15 mouse cellular contexts compared by ENCODE assay signal in the genomic region with DNA sequence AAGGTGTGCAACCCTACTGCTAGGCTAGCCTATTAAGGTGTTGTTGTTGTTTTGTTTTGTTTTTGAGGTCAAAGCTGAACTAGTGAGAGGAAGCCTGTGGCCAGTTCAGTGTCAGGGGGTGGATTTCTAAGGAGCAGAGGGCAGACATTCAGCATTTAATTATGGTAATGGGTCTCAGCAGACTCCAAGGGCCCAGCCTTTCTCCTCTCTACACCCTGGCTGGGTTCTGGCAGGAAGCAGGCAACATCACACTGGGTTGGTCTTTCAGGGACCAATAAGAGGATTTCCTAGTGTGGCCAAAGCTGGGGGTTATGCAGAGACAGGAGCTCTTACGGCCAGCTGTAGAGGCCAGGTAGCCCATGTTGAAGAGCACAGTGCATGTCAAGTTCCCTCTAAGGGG.
DNase-seq lines count a peak whose midpoint lies in the region; ATAC-seq lines count a peak whose summit lies in the region.
"Had no signal": no experiment of that assay in that cellular context is flagged by ENCODE, and none has a peak within 500 bp of the region (broad histone marks: within the 10 kb centered on the region; RNA-seq: fewer than 3 reads in every experiment).

No protein-coding gene starts in this region.

- H3K4me1 ChIP-seq in hindbrain, embryonic 11.5 days (replicated peaks; ENCODE audit: control insufficient read depth, insufficient read depth, low read length) = 0 out of 2 replicates have a peak, but pooled peaks cover 3% of the 10 kb centered on the region
- peaks cover 17% of the 10 kb centered on the region for H3K4me1 ChIP-seq in hindbrain, embryonic 16.5 days (ENCODE audit: control insufficient read depth, insufficient read depth, low read depth, low read length)
- H3K4me1 ChIP-seq in forebrain, embryonic 13.5 days = peaks cover 31% of the 10 kb centered on the region
- H3K4me1 ChIP-seq in limb, embryonic 13.5 days = peaks cover 57% of the 10 kb centered on the region

- H3K4me2 ChIP-seq in hindbrain, embryonic 11.5 days (replicated peaks; ENCODE audit: low read depth, low read length) = no peak overlapping the region
- H3K4me2 ChIP-seq in hindbrain, embryonic 16.5 days (ENCODE audit: low read length) = no peak overlapping the region
- H3K4me2 ChIP-seq in forebrain, embryonic 13.5 days = no peak overlapping the region
- H3K4me2 ChIP-seq in limb, embryonic 13.5 days (replicated peaks) = no peak overlapping the region
- H3K4me2 ChIP-seq: heart, embryonic 15.5 days; liver, embryonic 12.5 days had no signal

- peak overlapping the region; percentile 66 for H3K27ac ChIP-seq in hindbrain, embryonic 11.5 days (ENCODE audit: low read depth, low read length)
- H3K27ac ChIP-seq in hindbrain, embryonic 16.5 days (ENCODE audit: low read depth, low read length) = no peak overlapping the region
- H3K27ac ChIP-seq in forebrain, embryonic 13.5 days = peak overlapping the region; percentile 48; the same call in 1 of the 2 replicates
- peak overlapping the region; percentile 64 for H3K27ac ChIP-seq in limb, embryonic 13.5 days
- H3K27ac ChIP-seq: heart, embryonic 15.5 days; liver, embryonic 12.5 days had no signal

- H3K9me3 ChIP-seq in hindbrain, embryonic 11.5 days (ENCODE audit: control insufficient read depth, low read length) = no peaks in the 10 kb centered on the region
- no peaks in the 10 kb centered on the region for H3K9me3 ChIP-seq in hindbrain, embryonic 16.5 days (ENCODE audit: control insufficient read depth, low read length)
- H3K9me3 ChIP-seq in forebrain, embryonic 13.5 days (replicated peaks) = no peaks in the 10 kb centered on the region
- H3K9me3 ChIP-seq in limb, embryonic 13.5 days = no peaks in the 10 kb centered on the region
- H3K9me3 ChIP-seq: heart, embryonic 15.5 days had no signal

- 0 out of 2 replicates have a peak, but pooled peaks have one; percentile 11 for ATAC-seq in hindbrain, embryonic 11.5 days (ENCODE audit: low FRiP score)
- no peak for ATAC-seq in hindbrain, embryonic 16.5 days
- ATAC-seq in forebrain, embryonic 13.5 days = no peak
- ATAC-seq in limb, embryonic 13.5 days (ENCODE audit: low FRiP score, low read depth) = no peak
- ATAC-seq: inflammation-experienced regulatory T-cells, adult 6 months; liver, embryonic 12.5 days had no signal

- peak; percentile 40 for DNase-seq in hindbrain, embryonic 11.5 days (ENCODE audit: low spot score)
- peak; percentile 83 for DNase-seq in ES-CJ7 (ENCODE audit: low read depth, low spot score)
- no peak for DNase-seq in right cerebral cortex, postnatal 25 days
- no peak for DNase-seq in lung, postnatal 14 days
- DNase-seq in thymus, postnatal 4 days = no peak
- DNase-seq: cerebellum, adult 8-10 months; gastrocnemius, postnatal 36 days; lung, postnatal 36 days had no signal

- no peak overlapping the region for H3K9ac ChIP-seq in hindbrain, embryonic 11.5 days (ENCODE audit: low read depth, low read length)
- H3K9ac ChIP-seq in hindbrain, embryonic 16.5 days (ENCODE audit: low read depth, low read length) = no peak overlapping the region
- H3K9ac ChIP-seq in forebrain, embryonic 13.5 days = no peak overlapping the region
- no peak overlapping the region for H3K9ac ChIP-seq in limb, embryonic 13.5 days
- H3K9ac ChIP-seq: heart, embryonic 15.5 days; liver, embryonic 12.5 days had no signal

- no peak overlapping the region for H3K4me3 ChIP-seq in hindbrain, embryonic 11.5 days (ENCODE audit: low read depth, low read length)
- no peak overlapping the region for H3K4me3 ChIP-seq in hindbrain, embryonic 16.5 days (ENCODE audit: low read length)
- H3K4me3 ChIP-seq in forebrain, embryonic 13.5 days = no peak overlapping the region
- no peak overlapping the region for H3K4me3 ChIP-seq in limb, embryonic 13.5 days
- H3K4me3 ChIP-seq: heart, embryonic 15.5 days; liver, embryonic 12.5 days; myocyte had no signal

- H3K27me3 ChIP-seq in hindbrain, embryonic 11.5 days (ENCODE audit: control insufficient read depth, insufficient read depth, low read length) = no peaks in the 10 kb centered on the region
- no peaks in the 10 kb centered on the region for H3K27me3 ChIP-seq in hindbrain, embryonic 16.5 days (replicated peaks; ENCODE audit: control insufficient read depth, insufficient read depth, low read length)
- H3K27me3 ChIP-seq in forebrain, embryonic 13.5 days = no peaks in the 10 kb centered on the region
- H3K27me3 ChIP-seq in limb, embryonic 13.5 days = no peaks in the 10 kb centered on the region; the same call in 1 of the 2 replicates
- H3K27me3 ChIP-seq: heart, embryonic 15.5 days; liver, embryonic 12.5 days had no signal

- H3K36me3 ChIP-seq in hindbrain, embryonic 11.5 days (ENCODE audit: control insufficient read depth, insufficient read depth, low read length) = no peaks in the 10 kb centered on the region
- H3K36me3 ChIP-seq in hindbrain, embryonic 16.5 days (ENCODE audit: control insufficient read depth, insufficient read depth, low read length) = no peaks in the 10 kb centered on the region
- H3K36me3 ChIP-seq in forebrain, embryonic 13.5 days (ENCODE audit: poor library complexity, severe bottlenecking) = no peaks in the 10 kb centered on the region
- H3K36me3 ChIP-seq in limb, embryonic 13.5 days = no peaks in the 10 kb centered on the region
- H3K36me3 ChIP-seq: heart, embryonic 15.5 days; liver, embryonic 12.5 days had no signal

- 38% methylated on average over 1 of the region's 1 CpGs for whole genome bisulfite sequencing in hindbrain, embryonic 11.5 days
- 26% methylated on average over 1 of the region's 1 CpGs for WGBS in hindbrain, embryonic 16.5 days
- WGBS in forebrain, embryonic 13.5 days = 52% methylated on average over 1 of the region's 1 CpGs
- WGBS in limb, embryonic 13.5 days = 32% methylated on average over 1 of the region's 1 CpGs

Comparison
In these comparisons a context has a peak if more than half of its experiments do, and no peak if none do; other contexts are left out.
1. DNase-seq: peak in hindbrain, embryonic 11.5 days (single experiment) and ES-CJ7 (single experiment); none in right cerebral cortex, postnatal 25 days (single experiment), lung, postnatal 14 days (single experiment) and thymus, postnatal 4 days (single experiment).